ENCODE assay signal across 17 mouse cellular contexts in the genomic region with DNA sequence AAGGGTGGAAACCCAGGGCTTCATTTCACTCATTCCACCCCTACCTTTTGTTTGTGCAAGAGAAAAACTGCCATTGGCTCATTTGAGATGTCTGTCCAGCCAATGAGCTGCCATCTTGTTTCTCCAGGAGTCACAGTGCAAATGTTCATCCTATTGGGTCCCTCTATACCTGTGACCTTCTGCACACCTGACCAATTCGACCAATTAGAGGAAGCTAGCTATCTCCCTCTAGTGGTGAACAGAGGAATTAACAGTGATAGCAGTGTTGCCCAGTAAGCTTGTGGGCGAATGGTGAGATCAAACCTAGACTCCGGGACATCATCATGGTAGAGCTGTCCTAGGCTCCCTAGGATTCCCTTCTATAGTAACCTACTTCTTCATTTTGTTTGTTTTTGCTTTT.
A peak's percentile ranks its signal among the peaks of the same experiment; 100 is the strongest.
DNase-seq lines count a peak whose midpoint lies in the region; ATAC-seq and TF ChIP-seq lines count a peak whose summit lies in the region.
"Had no signal": no experiment of that assay in that cellular context is flagged by ENCODE, and none has a peak within 500 bp of the region (broad histone marks: within the 10 kb centered on the region; RNA-seq: fewer than 3 reads in every experiment).

No protein-coding gene starts in this region.

- H3K36me3 ChIP-seq in heart, adult 2 months (ENCODE audit: control insufficient read depth, insufficient read depth, low read length), result no peaks in the 10 kb centered on the region
- no peaks in the 10 kb centered on the region for H3K36me3 ChIP-seq in liver, postnatal 0 days (replicated peaks; ENCODE audit: insufficient read depth, low read length)
- no peaks in the 10 kb centered on the region for H3K36me3 ChIP-seq in liver, embryonic 12.5 days
- no peaks in the 10 kb centered on the region for H3K36me3 ChIP-seq in E14TG2a.4 (ENCODE audit: insufficient read depth, low read length)
- H3K36me3 ChIP-seq: hindbrain, embryonic 10.5 days; limb, embryonic 13.5 days; midbrain, embryonic 13.5 days had no signal

- H3K9ac ChIP-seq in heart, adult 2 months (ENCODE audit: low read depth, low read length), result no peak overlapping the region
- H3K9ac ChIP-seq in liver, postnatal 0 days (replicated peaks), result no peak overlapping the region
- H3K9ac ChIP-seq in liver, embryonic 12.5 days, result no peak overlapping the region
- H3K9ac ChIP-seq: limb, embryonic 13.5 days; midbrain, embryonic 13.5 days had no signal

- H3K4me2 ChIP-seq in liver, postnatal 0 days (ENCODE audit: low read depth, low read length), result no peak overlapping the region
- no peak overlapping the region for H3K4me2 ChIP-seq in liver, embryonic 12.5 days
- H3K4me2 ChIP-seq: limb, embryonic 13.5 days; midbrain, embryonic 13.5 days had no signal

- TF ChIP-seq CTCF in heart, adult 2 months (IDR thresholded peaks at IDR 0.05), result peak; percentile 28
- TF ChIP-seq CTCF in liver, postnatal 0 days (IDR thresholded peaks at IDR 0.05; ENCODE audit: low read depth), result peak; percentile 57
- peak; percentile 55 for TF ChIP-seq CTCF in E14TG2a.4 (conservative IDR thresholded peaks at IDR 0.05; ENCODE audit: low read length)
- TF ChIP-seq CTCF in cortical plate, adult 2 months (IDR thresholded peaks at IDR 0.05; ENCODE audit: extremely low read depth, insufficient read depth, low read length), result 0 out of 2 replicates have a peak, but pooled peaks have one; percentile 4

- H3K9me3 ChIP-seq in liver, postnatal 0 days (ENCODE audit: low read length), result no peaks in the 10 kb centered on the region
- H3K9me3 ChIP-seq in liver, embryonic 12.5 days (replicated peaks), result no peaks in the 10 kb centered on the region
- H3K9me3 ChIP-seq in E14TG2a.4 (ENCODE audit: low read length), result no peaks in the 10 kb centered on the region; the same call in 1 of the 2 replicates
- H3K9me3 ChIP-seq: hindbrain, embryonic 10.5 days; limb, embryonic 13.5 days; midbrain, embryonic 13.5 days had no signal

- H3K27ac ChIP-seq in heart, adult 2 months, result no peak overlapping the region
- H3K27ac ChIP-seq in liver, postnatal 0 days (ENCODE audit: low read depth), result no peak overlapping the region
- no peak overlapping the region for H3K27ac ChIP-seq in liver, embryonic 12.5 days
- H3K27ac ChIP-seq in cortical plate, adult 2 months (ENCODE audit: insufficient read depth, low read length), result no peak overlapping the region
- H3K27ac ChIP-seq: hindbrain, embryonic 10.5 days; limb, embryonic 13.5 days; midbrain, embryonic 13.5 days had no signal

- H3K27me3 ChIP-seq in heart, adult 2 months (ENCODE audit: control insufficient read depth, insufficient read depth, low read length), result no peaks in the 10 kb centered on the region
- no peaks in the 10 kb centered on the region for H3K27me3 ChIP-seq in liver, postnatal 0 days (ENCODE audit: insufficient read depth, low read length)
- H3K27me3 ChIP-seq in liver, embryonic 12.5 days (replicated peaks), result no peaks in the 10 kb centered on the region
- no peaks in the 10 kb centered on the region for H3K27me3 ChIP-seq in E14TG2a.4 (ENCODE audit: insufficient read depth, low read length)
- H3K27me3 ChIP-seq: limb, embryonic 13.5 days had no signal

- intact Hi-C loops in heart, adult 2 months (cut with DNase I), result no loop called here
- intact Hi-C loops in heart, postnatal 10 days (cut with DNase I), result no loop called here

- H3K4me3 ChIP-seq in heart, adult 2 months, result no peak overlapping the region
- no peak overlapping the region for H3K4me3 ChIP-seq in liver, postnatal 0 days (ENCODE audit: low read depth, low read length)
- no peak overlapping the region for H3K4me3 ChIP-seq in liver, embryonic 12.5 days
- no peak overlapping the region for H3K4me3 ChIP-seq in E14TG2a.4 (replicated peaks; ENCODE audit: low read length)
- H3K4me3 ChIP-seq in cortical plate, adult 2 months (ENCODE audit: insufficient read depth, low read length), result no peak overlapping the region
- H3K4me3 ChIP-seq: hindbrain, embryonic 10.5 days; limb, embryonic 13.5 days; midbrain, embryonic 13.5 days had no signal

- H3K79me2 ChIP-seq in heart, adult 2 months (replicated peaks; ENCODE audit: control insufficient read depth, insufficient read depth, low read length), result no peaks in the 10 kb centered on the region

- TF ChIP-seq EP300 in heart, adult 2 months (IDR thresholded peaks at IDR 0.05; ENCODE audit: insufficient read depth, low read depth, low read length), result no peak
- TF ChIP-seq EP300 in liver, postnatal 0 days (IDR thresholded peaks at IDR 0.05; ENCODE audit: low read depth), result no peak

- 87% methylated on average over 3 of the region's 3 CpGs for WGBS in heart, adult 2 months
- 76% methylated on average over 3 of the region's 3 CpGs for WGBS in liver, postnatal 0 days (ENCODE audit: insufficient replicate concordance)
- WGBS in liver, embryonic 12.5 days (ENCODE audit: insufficient replicate concordance), result 73% methylated on average over 3 of the region's 3 CpGs

- H3K4me1 ChIP-seq in heart, adult 2 months (ENCODE audit: control insufficient read depth, insufficient read depth, low read length), result no peaks in the 10 kb centered on the region
- peaks cover 7% of the 10 kb centered on the region; the same call in 1 of the 2 replicates for H3K4me1 ChIP-seq in liver, postnatal 0 days (ENCODE audit: insufficient read depth)
- no peaks in the 10 kb centered on the region for H3K4me1 ChIP-seq in liver, embryonic 12.5 days
- no peaks in the 10 kb centered on the region for H3K4me1 ChIP-seq in E14TG2a.4 (replicated peaks; ENCODE audit: low read depth, low read length)
- no peaks in the 10 kb centered on the region for H3K4me1 ChIP-seq in cortical plate, adult 2 months (ENCODE audit: control insufficient read depth, insufficient read depth, low read length)
- H3K4me1 ChIP-seq: hindbrain, embryonic 10.5 days; limb, embryonic 13.5 days; midbrain, embryonic 13.5 days had no signal

- TF ChIP-seq POLR2A in heart, adult 2 months (IDR thresholded peaks at IDR 0.05; ENCODE audit: insufficient read depth, low read depth, low read length), result no peak
- TF ChIP-seq POLR2A in cortical plate, adult 2 months (IDR thresholded peaks at IDR 0.05; ENCODE audit: extremely low read depth, insufficient read depth, low read length), result no peak

- ATAC-seq in liver, postnatal 0 days, result no peak
- no peak for ATAC-seq in liver, embryonic 12.5 days
- ATAC-seq: forebrain, embryonic 16.5 days; midbrain, embryonic 13.5 days had no signal

- DNase-seq in heart, adult 2 months, result no peak
- DNase-seq in heart, postnatal 10 days, result no peak
- no peak for DNase-seq in liver, postnatal 0 days
- no peak for DNase-seq in heart, postnatal 4 days
- DNase-seq: adrenal gland, adult 8-10 months; cerebellum, adult 11-12 months; cerebellum, postnatal 25 days; heart, adult 11 months; kidney, postnatal 10 days; lung, adult 18-20 months had no signal

Comparison
In these comparisons a context has a peak if more than half of its experiments do, and no peak if none do; other contexts are left out.
1. CTCF ChIP-seq: peak in every context shown above with its lines; median percentile 57 in liver, postnatal 0 days; 55 in E14TG2a.4; 28 in heart, adult 2 months; 4 in cortical plate, adult 2 months.